Mouse (Mus musculus): Measurements from ENCODE around the gene Hipk2. TPM values are rescaled to one million over a fixed set of nuclear protein-coding genes. Genes with fewer than 3 reads are reported as not detected.

The Hipk2 gene
- polyA plus RNA-seq, 1 experiment from 2014 or later: 20.4 TPM

DNA sequence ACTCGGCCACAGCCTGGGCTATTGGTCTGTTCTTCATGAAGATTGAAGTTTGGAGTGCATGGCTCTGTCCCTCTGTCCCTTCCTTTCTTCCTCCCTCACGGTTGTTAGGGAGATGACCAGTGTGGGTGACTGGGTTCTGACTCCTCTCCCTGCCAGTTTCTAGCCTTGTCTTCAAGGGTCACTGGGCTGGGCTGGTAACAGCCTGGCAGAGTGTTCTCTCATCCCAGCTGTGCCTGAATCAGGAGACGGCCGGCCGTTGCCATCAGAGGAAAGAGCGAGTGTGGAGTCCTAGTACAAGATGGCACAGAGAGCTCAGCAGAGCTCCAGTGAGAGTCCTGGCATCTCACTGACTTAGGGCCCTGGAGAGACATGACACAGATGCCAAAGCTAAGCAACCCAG, 32.4 kb upstream of the Hipk2 start:
- Histone ChIP-seq H3K4me3 (replicated peaks; ENCODE audit: low read depth, low read length) (no peak overlapping the region), H3K4me2 (ENCODE audit: low read length) (no peak overlapping the region), H3K9me3 (replicated peaks; ENCODE audit: low read length) (no peaks in the 10 kb centered on the region), H3K4me1 (replicated peaks; ENCODE audit: insufficient read depth, low read length) (0 out of 2 replicates have a peak, but pooled peaks cover 6% of the 10 kb centered on the region), H3K27ac (no peak overlapping the region), H3K36me3 (ENCODE audit: insufficient read depth, low read length) (no peaks in the 10 kb centered on the region), H3K9ac (ENCODE audit: low read depth, low read length) (no peak overlapping the region), H3K27me3 (ENCODE audit: insufficient read depth, low read length) (no peaks in the 10 kb centered on the region)
- DNase-seq (ENCODE audit: low spot score) (peak; percentile 46), ATAC-seq (replicated peaks; ENCODE audit: low FRiP score, low read depth) (no peak)
- no peak for TF ChIP-seq CTCF (IDR thresholded peaks at IDR 0.05; ENCODE audit: low read depth)
- WGBS: 57% methylated on average over 6 of the region's 6 CpGs

DNA sequence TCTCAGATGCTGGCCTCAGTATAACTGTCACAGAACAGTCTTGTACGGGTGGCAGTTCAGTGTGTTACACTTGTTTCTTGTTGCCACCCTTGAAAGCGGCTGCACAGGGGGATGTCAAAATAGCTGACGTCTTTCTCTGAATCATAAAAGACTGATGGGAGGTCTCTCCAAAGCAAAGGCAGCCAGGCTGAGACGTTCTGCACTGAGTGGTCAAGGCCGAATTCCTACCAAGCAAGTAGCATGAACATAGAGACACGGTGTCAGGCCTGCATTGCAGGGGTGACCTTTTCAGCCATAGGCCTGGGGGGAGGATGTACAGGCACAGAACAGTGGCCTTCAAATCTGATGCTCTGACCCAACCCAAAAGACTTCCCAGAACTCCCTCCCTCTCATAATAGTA, 30.0 kb upstream of the Hipk2 start:
- Histone ChIP-seq H3K9ac (ENCODE audit: low read depth, low read length) (no peak overlapping the region), H3K36me3 (ENCODE audit: insufficient read depth, low read length) (no peaks in the 10 kb centered on the region), H3K27ac (no peak overlapping the region), H3K4me1 (replicated peaks; ENCODE audit: insufficient read depth, low read length) (no peaks in the 10 kb centered on the region), H3K27me3 (ENCODE audit: insufficient read depth, low read length) (no peaks in the 10 kb centered on the region), H3K4me2 (ENCODE audit: low read length) (no peak overlapping the region), H3K4me3 (replicated peaks; ENCODE audit: low read depth, low read length) (no peak overlapping the region), H3K9me3 (replicated peaks; ENCODE audit: low read length) (no peaks in the 10 kb centered on the region)
- no peak for TF ChIP-seq CTCF (IDR thresholded peaks at IDR 0.05; ENCODE audit: low read depth)
- ATAC-seq (replicated peaks; ENCODE audit: low FRiP score, low read depth) (no peak), DNase-seq (ENCODE audit: low spot score) (peak; percentile 47)
- 40% methylated on average over 6 of the region's 6 CpGs for WGBS

DNA sequence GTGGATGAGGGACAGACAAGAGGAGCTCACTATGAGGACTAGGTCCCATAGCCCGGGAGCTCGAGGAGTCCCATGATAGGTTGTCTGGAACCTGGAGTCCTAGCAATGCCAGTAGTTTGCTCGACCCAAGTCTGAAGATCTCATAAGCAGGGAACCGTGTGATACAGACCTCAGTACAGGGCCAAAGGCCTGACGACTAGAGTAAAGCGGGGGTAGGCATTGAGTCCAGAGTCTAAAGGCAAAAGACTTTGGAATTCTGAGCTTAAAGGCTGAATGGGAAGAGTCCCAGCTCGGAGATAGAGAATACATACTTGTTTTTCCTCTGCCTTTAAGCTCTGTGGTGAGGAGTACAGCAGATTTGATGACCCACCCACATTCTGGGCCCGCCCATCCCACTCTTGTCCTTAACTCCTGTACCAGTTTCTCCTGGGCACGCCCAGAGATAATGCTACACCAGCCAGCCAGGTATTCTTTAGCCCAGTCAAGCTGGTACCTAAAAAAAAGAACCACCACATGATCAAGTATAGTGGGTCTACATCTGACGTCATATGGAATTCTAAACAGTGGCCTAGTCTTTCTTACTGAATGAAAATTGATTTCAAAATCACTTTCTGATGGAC, 27.0 kb upstream of the Hipk2 start:
- Histone ChIP-seq H3K9ac (ENCODE audit: low read depth, low read length) (no peak overlapping the region), H3K4me1 (replicated peaks; ENCODE audit: insufficient read depth, low read length) (no peaks in the 10 kb centered on the region), H3K27ac (no peak overlapping the region), H3K9me3 (replicated peaks; ENCODE audit: low read length) (no peaks in the 10 kb centered on the region), H3K36me3 (ENCODE audit: insufficient read depth, low read length) (no peaks in the 10 kb centered on the region), H3K27me3 (ENCODE audit: insufficient read depth, low read length) (no peaks in the 10 kb centered on the region), H3K4me3 (replicated peaks; ENCODE audit: low read depth, low read length) (no peak overlapping the region), H3K4me2 (ENCODE audit: low read length) (no peak overlapping the region)
- DNase-seq (ENCODE audit: low spot score) (no peak), ATAC-seq (replicated peaks; ENCODE audit: low FRiP score, low read depth) (peak; percentile 68; the same call in 1 of the 2 replicates)
- WGBS: 88% methylated on average over 10 of the region's 10 CpGs
- TF ChIP-seq CTCF (IDR thresholded peaks at IDR 0.05; ENCODE audit: low read depth): no peak

DNA sequence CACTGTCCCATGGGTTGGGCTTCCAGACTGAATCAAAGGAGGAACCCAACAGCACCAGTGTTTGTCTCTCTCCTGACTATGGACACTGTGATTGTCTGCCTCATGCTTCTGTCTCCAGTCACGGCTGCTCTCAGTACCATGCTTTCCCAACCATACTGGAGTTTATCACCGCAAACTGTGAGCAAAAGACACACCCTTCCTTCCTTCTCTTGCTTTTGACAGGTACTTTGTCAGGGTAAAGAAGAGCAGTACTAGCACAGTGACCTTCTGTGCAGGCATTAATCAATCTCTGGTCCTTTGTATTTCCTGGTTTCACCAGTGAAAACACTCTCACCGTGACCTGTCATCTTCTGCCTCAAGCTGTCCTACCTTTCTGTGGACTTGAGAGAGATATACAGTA, 25.7 kb upstream of the Hipk2 start:
- Histone ChIP-seq H3K9ac (ENCODE audit: low read depth, low read length) (no peak overlapping the region), H3K9me3 (replicated peaks; ENCODE audit: low read length) (no peaks in the 10 kb centered on the region), H3K4me2 (ENCODE audit: low read length) (no peak overlapping the region), H3K27ac (no peak overlapping the region), H3K4me3 (replicated peaks; ENCODE audit: low read depth, low read length) (no peak overlapping the region), H3K27me3 (ENCODE audit: insufficient read depth, low read length) (no peaks in the 10 kb centered on the region), H3K4me1 (replicated peaks; ENCODE audit: insufficient read depth, low read length) (peaks cover 2% of the 10 kb centered on the region; the same call in 1 of the 2 replicates), H3K36me3 (ENCODE audit: insufficient read depth, low read length) (no peaks in the 10 kb centered on the region)
- DNase-seq (ENCODE audit: low spot score) (no peak), ATAC-seq (replicated peaks; ENCODE audit: low FRiP score, low read depth) (no peak)
- no peak for TF ChIP-seq CTCF (IDR thresholded peaks at IDR 0.05; ENCODE audit: low read depth)
- 63% methylated on average over 3 of the region's 3 CpGs for WGBS

DNA sequence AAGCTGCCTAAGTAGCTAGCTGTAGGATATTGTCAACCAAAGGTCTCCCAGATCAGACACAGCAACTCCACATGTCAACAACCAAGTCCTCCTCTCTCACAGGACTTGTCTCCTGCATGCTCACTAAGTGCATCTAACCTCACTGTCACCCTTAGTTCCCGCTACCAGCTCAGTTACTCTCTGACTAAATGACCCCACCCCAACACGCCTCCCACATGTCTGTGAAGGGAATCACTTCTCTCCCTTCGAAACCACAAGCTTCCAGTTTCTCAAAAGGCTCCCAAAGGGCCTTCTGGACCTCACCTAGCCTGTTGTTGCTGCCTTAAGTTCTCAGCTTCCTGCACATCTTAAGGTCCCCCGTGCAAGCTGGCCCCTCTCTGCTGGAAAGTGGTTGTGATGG, 25.2 kb upstream of the Hipk2 start:
- Histone ChIP-seq H3K9ac (ENCODE audit: low read depth, low read length) (no peak overlapping the region), H3K27me3 (ENCODE audit: insufficient read depth, low read length) (no peaks in the 10 kb centered on the region), H3K36me3 (ENCODE audit: insufficient read depth, low read length) (no peaks in the 10 kb centered on the region), H3K4me1 (replicated peaks; ENCODE audit: insufficient read depth, low read length) (peaks cover 4% of the 10 kb centered on the region; the same call in 1 of the 2 replicates), H3K4me2 (ENCODE audit: low read length) (no peak overlapping the region), H3K27ac (no peak overlapping the region), H3K9me3 (replicated peaks; ENCODE audit: low read length) (no peaks in the 10 kb centered on the region), H3K4me3 (replicated peaks; ENCODE audit: low read depth, low read length) (no peak overlapping the region)
- WGBS: 66% methylated on average over 4 of the region's 4 CpGs
- no peak for DNase-seq (ENCODE audit: low spot score)
- no peak for ATAC-seq (replicated peaks; ENCODE audit: low FRiP score, low read depth)
- TF ChIP-seq CTCF (IDR thresholded peaks at IDR 0.05; ENCODE audit: low read depth): no peak

DNA sequence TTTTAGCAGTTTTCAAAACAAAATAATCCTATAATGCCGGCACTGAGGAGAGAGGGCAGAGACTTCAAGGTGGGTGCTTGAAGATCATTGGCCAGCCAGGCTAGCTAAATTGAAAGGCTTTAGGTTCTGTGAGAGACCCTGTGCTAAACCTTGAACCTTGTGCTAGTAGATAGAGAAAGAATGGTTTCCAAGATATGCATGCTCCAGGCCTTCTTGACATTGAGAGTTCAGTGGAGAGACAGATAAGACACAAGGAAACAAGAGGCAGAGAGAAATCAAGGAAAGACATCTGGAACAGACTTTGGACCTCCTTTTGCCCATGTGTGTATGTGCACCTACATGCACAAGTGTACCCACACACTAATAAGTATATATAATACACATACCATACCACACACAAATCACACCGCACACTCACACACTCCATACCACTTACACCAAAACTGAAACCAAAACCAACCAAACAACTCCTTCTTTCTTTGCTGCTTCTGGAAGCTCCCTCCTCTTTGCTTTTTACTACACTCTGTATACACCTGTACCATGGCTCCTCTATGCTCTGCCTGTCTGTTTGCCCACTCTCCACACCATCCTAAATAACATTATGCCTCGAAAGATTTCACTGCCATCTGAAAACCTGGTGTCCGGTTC, 24.6 kb upstream of the Hipk2 start:
- no peak for TF ChIP-seq CTCF (IDR thresholded peaks at IDR 0.05; ENCODE audit: low read depth)
- Histone ChIP-seq H3K9ac (ENCODE audit: low read depth, low read length) (no peak overlapping the region), H3K4me2 (ENCODE audit: low read length) (no peak overlapping the region), H3K4me3 (replicated peaks; ENCODE audit: low read depth, low read length) (no peak overlapping the region), H3K9me3 (replicated peaks; ENCODE audit: low read length) (no peaks in the 10 kb centered on the region), H3K27me3 (ENCODE audit: insufficient read depth, low read length) (no peaks in the 10 kb centered on the region), H3K27ac (no peak overlapping the region), H3K36me3 (ENCODE audit: insufficient read depth, low read length) (no peaks in the 10 kb centered on the region), H3K4me1 (replicated peaks; ENCODE audit: insufficient read depth, low read length) (peaks cover 4% of the 10 kb centered on the region; the same call in 1 of the 2 replicates)
- ATAC-seq (replicated peaks; ENCODE audit: low FRiP score, low read depth) (no peak), DNase-seq (ENCODE audit: low spot score) (no peak)
- WGBS: 90% methylated on average over 4 of the region's 4 CpGs
